Mouse (Mus musculus) embryonic fibroblast, embryonic 13.5 days (primary cell): ENCODE results near the gene Cdan1. TPM values are rescaled to one million over a fixed set of nuclear protein-coding genes. Genes with fewer than 3 reads are reported as not detected.

Source experiments
- H3K27ac ChIP-seq: 2 replicates; pipeline ENCODE4 v1.5.1; 2012; ENCODE audit warnings: low read length, control low read depth, inconsistent platforms; ENCODE audit not compliant: insufficient read depth
- H3K4me1 ChIP-seq: 2 replicates; pipeline ENCODE4 v1.6.1; 2011; ENCODE audit warnings: low read length; ENCODE audit not compliant: control insufficient read depth, insufficient read depth
- H3K4me3 ChIP-seq: 2 replicates; pipeline ENCODE4 v1.5.1; 2011; ENCODE audit warnings: mild to moderate bottlenecking, control low read depth, low read length; ENCODE audit not compliant: insufficient read depth
- CTCF ChIP-seq: IDR thresholded peaks from 2 replicates; pipeline ENCODE4 v1.5.1; 2011; ENCODE audit warnings: mild to moderate bottlenecking, control low read depth, low read length, moderate library complexity, borderline replicate concordance; ENCODE audit not compliant: insufficient read depth
- POLR2A ChIP-seq: IDR thresholded peaks from 2 replicates; pipeline ENCODE4 v1.6.1; 2011; ENCODE audit warnings: low read depth, mild to moderate bottlenecking, control low read depth, low read length, moderate library complexity
- polyA plus RNA-seq: library from polyadenylated mRNA; stranded (reverse); fragments of >200 nt; gene quantifications from 2 replicates; pipeline ENCODE4 v1.2.4, GENCODE M21; 2011; ENCODE audit warnings: low read depth; ENCODE audit not compliant: missing spikeins, insufficient read length

Gene Cdan1
- polyA plus RNA-seq, 1 experiment: 11.1 TPM

- TF ChIP-seq CTCF: no peak
- no peak for TF ChIP-seq POLR2A
- no peak overlapping the region for H3K27ac ChIP-seq
- H3K4me1 ChIP-seq: no peaks in the 10 kb centered on the region
Observed at GRCm38 (mm10) chr2:120748041-120748440, 101.9 kb downstream of the Cdan1 start.

GRCm38 (mm10) chr2:120745496-120745895, 104.4 kb downstream of the Cdan1 start:
- Histone ChIP-seq H3K4me1 (no peaks in the 10 kb centered on the region), H3K27ac (no peak overlapping the region), H3K4me3 (no peak overlapping the region)
- TF ChIP-seq CTCF: no peak
- TF ChIP-seq POLR2A: no peak

More at GRCm38 (mm10) chr2:120748041-120748440, 101.9 kb downstream of the Cdan1 start:
- H3K4me3 ChIP-seq: no peak overlapping the region

- TF ChIP-seq POLR2A: no peak
- no peak for TF ChIP-seq CTCF
- Histone ChIP-seq H3K27ac (peak overlapping the region; percentile 62), H3K4me1 (peaks cover 4% of the 10 kb centered on the region), H3K4me3 (peak overlapping the region; percentile 86)
Observed at GRCm38 (mm10) chr2:120731877-120732530, 117.9 kb downstream of the Cdan1 start.

- H3K27ac ChIP-seq: peak overlapping the region; percentile 62
- H3K4me3 ChIP-seq: peak overlapping the region; percentile 86
- peak; percentile 90 for TF ChIP-seq POLR2A
- TF ChIP-seq CTCF: no peak
- H3K4me1 ChIP-seq: peaks cover 4% of the 10 kb centered on the region
Observed at GRCm38 (mm10) chr2:120731167-120731862, 118.6 kb downstream of the Cdan1 start.

GRCm38 (mm10) chr2:120730639-120731166, 119.2 kb downstream of the Cdan1 start:
- H3K4me3 ChIP-seq: peak overlapping the region; percentile 86
- H3K27ac ChIP-seq: peak overlapping the region; percentile 54
- TF ChIP-seq POLR2A: no peak
- no peak for TF ChIP-seq CTCF
- H3K4me1 ChIP-seq: peaks cover 4% of the 10 kb centered on the region

GRCm38 (mm10) chr2:120729775-120730585, 119.9 kb downstream of the Cdan1 start:
- Histone ChIP-seq H3K4me3 (peak overlapping the region; percentile 86), H3K4me1 (peaks cover 4% of the 10 kb centered on the region), H3K27ac (no peak overlapping the region)
- TF ChIP-seq CTCF (no peak), POLR2A (no peak)

- Histone ChIP-seq H3K4me1 (no peaks in the 10 kb centered on the region), H3K27ac (no peak overlapping the region), H3K4me3 (no peak overlapping the region)
- TF ChIP-seq POLR2A (no peak), CTCF (no peak)
Observed at GRCm38 (mm10) chr2:120724176-120724575, 125.8 kb downstream of the Cdan1 start.

- Histone ChIP-seq H3K4me3 (no peak overlapping the region), H3K27ac (no peak overlapping the region), H3K4me1 (no peaks in the 10 kb centered on the region)
- TF ChIP-seq POLR2A: no peak
- no peak for TF ChIP-seq CTCF
Observed at GRCm38 (mm10) chr2:120723621-120724020, 126.3 kb downstream of the Cdan1 start.

GRCm38 (mm10) chr2:120722491-120722890, 127.4 kb downstream of the Cdan1 start:
- H3K4me1 ChIP-seq: no peaks in the 10 kb centered on the region
- H3K27ac ChIP-seq: no peak overlapping the region
- TF ChIP-seq CTCF: no peak
- no peak for TF ChIP-seq POLR2A
- no peak overlapping the region for H3K4me3 ChIP-seq
